Mouse (Mus musculus) thymus, postnatal 4 days (tissue): Measurements from ENCODE around the gene Dus1l.
"Not testable (repeated sequence)": the region's sequence is repeated elsewhere in the genome, so short reads cannot be mapped to it uniquely, and the experiment has no call there.

Experiments used
- DNase-seq: peaks from one replicate; pipeline ENCODE4 v3.0.0; 2021

Dus1l gene

DNA sequence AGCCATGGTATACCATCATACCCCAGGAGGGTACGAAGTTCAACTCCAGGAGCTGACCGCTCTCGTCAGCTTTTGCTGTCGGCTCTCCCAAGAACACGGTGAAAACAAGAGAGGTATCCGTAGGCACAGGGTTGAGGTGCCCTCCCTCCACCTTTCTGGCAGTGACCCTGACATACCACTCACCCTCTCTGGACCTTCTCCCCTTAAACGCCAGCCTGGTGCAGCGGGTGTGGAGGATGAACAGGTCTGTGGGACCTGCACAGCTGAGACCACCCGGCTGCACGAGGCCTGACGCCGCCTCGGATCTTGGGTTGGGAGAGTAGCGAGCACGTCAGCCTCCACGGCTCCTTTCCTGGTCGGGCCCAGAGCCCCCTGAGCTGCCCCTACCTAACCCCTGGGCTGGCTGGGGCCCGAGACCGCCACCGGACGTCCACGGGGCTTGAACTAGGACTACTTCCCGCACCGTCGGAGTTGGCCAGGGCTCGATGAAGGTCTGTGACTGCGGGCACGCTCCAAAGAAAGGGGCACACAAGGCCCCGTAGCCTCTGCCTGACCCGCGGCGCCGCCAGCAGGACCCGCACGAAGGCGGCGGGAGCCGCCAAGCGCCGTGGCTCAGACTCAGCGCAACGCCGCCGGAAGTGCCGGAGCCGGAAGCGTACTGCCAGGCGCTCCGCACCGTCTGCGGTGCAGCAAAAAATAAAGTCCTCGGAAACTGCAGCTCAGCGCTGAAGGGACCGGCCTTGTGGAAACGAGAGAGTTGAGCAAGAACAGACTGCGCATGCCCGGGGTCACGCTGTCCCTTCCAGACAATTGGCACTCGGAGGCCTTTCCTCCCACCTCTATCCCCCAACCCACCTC lies at the start of gene Dus1l:
TSS of gene Dus1l (minus strand) at position 648 of the 858 bp plus-strand sequence.
- DNase-seq = peak; percentile 98

DNA sequence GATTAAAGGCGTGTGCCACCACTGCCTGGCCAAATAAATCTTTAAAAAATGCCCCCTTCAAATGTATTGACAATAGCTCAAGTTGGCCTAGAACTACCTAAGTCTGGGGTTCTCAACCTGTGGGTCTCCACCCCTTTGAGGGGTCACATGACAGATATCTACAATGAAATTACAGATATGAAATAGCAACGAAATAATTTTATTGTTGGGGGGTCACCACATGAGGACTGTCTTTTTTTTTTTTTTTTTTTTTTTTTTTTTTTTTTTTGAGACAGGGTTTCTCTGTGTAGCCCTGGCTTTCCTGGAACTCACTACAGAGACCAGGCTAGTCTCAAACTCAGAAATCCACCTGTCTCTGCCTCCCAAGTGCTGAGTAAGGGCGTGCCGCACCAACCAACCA lies 48.1 kb upstream of the Dus1l start:
- no peak for DNase-seq

DNA sequence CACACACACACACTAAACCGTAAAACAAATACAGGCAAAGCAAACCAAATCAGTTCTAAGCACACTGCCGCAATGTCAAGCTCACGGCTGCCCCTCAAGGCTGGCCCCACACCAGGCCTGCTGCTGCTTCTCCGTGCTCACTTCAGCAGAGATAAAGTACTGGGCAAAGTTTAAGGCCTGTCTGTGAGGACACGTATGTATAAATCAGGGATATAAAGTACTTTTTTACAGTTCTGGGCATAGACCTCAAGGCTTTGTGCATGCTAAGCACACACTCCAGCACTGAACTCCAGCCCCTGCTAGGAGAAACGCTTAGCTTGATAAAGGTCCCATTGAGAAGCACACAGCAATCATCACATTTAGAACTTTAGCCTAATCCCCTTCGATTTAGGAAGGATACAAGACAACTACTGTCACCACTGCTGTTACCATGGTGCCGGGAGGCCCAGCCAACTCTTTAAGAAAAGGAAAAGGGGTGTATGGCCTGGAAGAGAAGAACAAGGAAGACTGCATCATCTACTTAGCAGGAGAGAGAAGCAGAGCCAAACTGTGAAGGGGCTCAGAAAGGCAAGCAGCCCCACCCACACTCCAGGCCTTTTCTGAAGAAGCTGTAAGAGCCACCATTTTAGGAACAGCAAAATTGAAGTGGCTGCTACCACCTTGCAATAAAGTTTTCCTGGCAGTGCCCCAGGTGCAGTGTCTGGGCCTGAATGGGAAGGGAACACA lies 37.5 kb upstream of the Dus1l start:
- DNase-seq = no peak

GRCm38 (mm10) chr11:120832962-120833361 lies 36.8 kb upstream of the Dus1l start:
- DNase-seq = not testable (repeated sequence)

GRCm38 (mm10) chr11:120831659-120832440 lies 35.6 kb upstream of the Dus1l start:
- no peak for DNase-seq

DNA sequence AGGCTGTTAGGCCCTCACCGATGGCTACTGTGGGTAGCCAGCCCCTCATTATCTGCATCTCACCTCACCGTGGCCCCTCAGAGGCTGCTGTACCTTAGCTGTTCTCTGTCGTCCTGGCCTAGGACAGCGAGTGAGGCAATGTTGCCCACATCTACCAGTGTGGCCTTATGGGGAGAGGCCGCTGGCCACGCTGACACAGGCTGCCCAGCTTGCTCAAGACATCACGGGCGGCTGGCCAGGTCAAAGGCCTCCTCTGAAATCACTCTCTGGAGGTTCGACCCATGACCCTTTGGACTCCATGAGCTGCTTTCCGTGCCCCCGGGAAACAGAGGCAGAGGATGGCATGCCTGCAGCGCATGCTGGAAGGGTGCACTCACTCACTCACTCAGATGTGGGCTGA lies 34.5 kb upstream of the Dus1l start:
- no peak for DNase-seq

- DNase-seq = no peak
These were observed 33.7 kb upstream of the Dus1l start for GRCm38 (mm10) chr11:120829757-120830532.

DNA sequence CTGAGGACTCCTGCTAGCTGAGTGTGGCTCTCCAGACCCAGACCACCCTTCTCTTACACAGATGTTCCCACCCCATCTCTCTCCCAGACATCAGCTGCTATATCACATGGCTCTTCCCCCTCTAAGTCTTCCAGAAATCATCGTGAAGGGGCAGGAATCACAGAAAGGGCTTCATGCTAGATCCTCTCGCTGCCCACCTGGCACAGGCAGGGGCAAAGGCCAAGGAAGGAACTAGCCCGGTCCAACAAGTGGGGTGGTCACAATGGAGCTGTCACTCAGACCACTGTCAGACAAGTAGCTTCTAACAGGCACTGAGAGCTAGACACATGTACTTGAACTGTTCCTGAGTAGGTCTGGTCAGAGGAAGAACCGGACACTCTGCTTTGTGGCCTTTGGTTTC lies 32.2 kb upstream of the Dus1l start:
- no peak for DNase-seq

DNA sequence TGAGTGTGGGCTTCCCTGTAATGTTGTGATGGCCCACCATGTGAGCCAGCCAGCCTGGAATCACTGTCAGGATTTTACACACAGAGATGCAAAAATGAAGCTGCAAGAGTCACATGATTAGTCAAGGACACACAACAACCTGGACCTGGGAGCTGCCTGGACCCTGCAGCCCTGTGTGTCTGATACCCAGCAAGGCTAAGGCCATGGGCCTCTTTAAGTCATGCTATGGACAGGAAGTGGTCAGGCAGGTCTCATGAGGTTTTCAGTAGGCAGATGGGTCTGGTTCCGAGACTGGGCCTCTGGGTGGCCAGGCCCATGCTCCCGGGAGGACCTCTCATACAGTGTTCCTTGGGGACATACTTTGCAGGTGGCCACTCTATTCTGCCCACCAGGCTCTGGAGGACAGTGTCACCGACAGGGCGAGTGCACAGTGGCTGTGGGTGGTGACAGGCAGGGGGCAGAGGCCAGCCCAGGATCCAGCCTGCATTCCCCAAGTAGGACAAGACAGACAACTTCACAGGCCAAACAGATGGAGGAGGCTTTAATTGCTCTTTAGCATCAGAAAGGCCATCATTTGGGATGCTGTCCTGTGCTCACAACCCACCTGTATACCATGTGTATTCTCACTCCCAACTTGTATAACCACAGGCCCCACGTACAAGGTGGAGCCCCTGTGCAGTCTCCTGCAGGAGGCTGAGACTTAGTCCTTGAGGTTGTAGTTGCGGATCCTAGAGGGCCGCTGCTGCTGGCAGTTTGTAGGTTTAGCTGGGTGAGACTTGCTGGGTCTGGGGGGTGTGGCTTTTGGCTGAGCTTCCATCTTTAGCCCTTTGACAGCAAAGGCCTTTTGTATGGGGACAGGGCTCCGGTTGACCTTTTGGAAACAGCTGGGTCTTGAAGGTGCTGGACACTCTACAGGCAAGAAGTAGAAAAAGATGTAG lies 30.1 kb upstream of the Dus1l start:
- DNase-seq = no peak

GRCm38 (mm10) chr11:120825289-120825863 lies 29.2 kb upstream of the Dus1l start:
- peak; percentile 39 for DNase-seq

DNA sequence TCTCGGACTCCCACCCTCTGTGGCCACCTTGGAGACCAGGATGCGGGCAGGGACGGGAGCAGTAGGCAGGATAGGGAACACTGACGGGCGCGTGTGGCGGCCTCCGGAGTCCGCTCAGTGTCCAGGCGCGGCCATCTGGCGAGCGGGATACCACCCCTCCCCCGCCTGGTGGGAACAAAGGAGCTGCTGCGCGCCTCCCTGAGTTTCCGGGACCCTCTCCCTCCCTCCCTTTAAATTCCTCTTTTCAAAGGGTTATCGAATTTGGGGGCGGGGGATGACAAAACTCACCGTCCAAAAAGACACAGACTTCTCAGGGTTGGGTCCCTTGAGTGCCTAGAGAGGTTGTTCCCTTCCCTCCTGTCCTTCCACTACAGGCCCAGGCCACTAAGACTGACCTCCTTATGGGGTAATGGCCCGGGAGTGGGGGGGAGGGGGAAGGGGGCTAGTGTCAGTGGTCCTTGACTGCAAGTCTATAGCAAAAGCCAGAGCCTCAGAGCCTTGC lies 28.6 kb upstream of the Dus1l start:
- no peak for DNase-seq

- peak; percentile 97 for DNase-seq
These were observed 28.0 kb upstream of the Dus1l start, which contains the start of gene Fasn for GRCm38 (mm10) chr11:120823956-120824786. Fasn (minus strand) TSS chr11:120824547.

- DNase-seq = no peak
These were observed 27.3 kb upstream of the Dus1l start for GRCm38 (mm10) chr11:120823551-120823947.

DNA sequence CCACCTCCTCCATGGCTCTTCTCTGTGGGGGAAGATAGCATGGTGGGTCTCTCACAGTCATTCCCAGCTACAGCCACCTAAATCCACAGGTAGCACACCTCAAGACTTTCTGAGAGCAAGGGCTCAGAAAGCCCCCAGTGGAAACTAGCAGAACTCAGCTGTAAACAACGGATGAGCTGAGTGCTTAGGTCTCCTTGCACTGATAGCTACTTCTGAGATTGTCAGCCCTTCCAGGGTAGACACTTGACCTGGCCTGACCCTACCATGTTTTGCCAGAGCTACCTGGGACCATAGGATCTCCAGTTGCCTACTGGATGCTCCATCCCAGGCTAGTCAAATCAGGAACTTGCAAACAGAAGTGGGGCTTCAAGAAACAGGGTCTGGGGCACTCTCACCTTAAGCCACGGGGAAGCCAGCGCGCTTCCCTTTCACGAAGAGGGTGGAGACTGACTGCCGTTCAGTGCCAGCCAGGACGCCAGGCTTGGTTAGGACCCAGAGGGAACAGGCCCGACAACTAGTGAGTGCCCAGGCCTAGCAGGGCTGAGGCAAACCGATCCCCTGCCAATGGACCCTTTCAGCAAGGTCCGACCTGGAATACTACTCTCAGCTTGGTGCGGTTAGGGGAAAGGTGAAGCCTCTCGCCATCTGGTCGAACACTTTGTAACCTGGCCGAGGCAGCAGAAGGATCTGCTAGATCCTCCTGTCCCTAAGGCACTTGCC lies 26.8 kb upstream of the Dus1l start:
- DNase-seq = peak; percentile 55

- DNase-seq = no peak
These were observed 26.1 kb upstream of the Dus1l start for GRCm38 (mm10) chr11:120822321-120822720.

DNA sequence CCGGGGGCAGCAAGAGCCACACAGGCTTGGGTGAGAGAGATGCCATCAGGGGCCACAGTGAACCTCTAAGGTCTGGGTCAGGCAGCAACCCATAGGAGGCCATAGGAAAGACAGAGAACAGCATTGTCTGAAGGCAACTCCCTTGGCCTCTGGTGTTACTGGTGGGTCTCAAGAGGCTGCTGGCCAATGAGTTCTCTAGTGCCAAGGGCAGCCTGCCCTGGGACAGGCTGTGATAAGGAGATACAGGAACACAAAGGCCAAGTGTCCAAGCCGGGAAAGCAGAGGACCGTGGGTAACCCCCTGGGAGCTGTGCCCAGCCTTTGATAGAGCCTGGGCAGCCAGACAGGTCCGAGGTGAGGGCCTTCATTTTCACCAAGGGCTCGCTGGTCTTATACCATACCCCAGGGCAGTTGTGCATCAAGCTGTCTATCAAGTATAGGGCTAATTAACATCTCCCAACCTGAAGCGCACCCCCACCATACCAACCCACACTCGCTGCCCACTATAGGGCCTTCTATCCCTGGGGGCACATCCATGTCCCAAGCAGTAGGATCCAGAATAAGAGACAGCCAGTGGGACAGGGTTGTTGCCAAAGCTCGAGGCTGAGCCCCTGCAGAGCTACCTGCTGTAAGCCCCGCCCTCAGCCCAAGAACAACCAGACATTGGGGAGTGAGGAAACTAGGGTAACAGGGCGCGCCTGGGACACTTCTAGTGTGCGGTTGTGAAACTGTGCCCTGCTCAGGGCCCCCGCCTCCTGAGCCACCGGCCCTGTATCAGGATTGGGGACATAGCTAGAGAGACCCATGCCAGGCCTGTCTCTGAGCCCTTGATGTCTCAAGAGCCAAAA lies 25.1 kb upstream of the Dus1l start:
- DNase-seq = no peak

DNA sequence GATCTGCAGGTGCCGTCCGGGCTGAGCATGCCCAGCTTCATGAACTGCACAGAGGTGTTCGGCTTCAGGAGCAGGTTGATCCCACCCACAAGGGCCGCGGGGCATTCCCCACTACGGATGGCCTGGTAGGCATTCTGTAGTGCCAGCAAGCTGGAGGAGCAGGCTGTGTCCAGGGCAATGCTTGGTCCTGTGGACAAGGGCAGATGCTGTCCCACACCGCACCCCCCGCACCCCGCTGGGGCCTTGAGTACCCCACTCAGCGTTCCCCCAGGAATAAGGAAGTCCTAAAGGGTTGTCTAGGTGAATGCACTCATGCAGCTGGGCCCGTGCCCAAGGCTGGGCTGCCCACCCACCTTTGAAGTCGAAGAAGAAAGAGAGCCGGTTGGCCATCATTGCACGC lies 24.3 kb upstream of the Dus1l start:
- DNase-seq = no peak

DNA sequence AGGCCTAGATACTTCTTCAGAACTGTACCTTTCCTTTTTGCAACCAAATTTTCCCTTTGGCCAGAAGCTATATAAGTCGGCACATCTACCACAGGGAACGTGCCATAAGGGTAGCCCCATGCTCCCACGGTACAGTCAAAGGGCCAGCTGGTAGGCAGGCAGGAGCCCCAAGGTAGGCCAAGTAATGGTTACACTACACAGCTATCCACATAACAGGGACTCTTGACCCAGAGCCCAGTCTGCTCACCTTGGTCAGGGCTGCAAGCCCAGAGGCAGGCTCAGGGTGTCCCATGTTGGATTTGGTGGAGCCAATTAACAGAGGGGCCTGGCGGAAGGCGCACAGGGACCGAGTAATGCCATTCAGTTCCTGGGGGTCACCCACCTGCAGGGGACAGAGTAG lies 23.4 kb upstream of the Dus1l start:
- DNase-seq = no peak
